Mouse (Mus musculus) G1E (cell line): ENCODE measurements around the gene Dop1b. TPM values are rescaled to one million over a fixed set of nuclear protein-coding genes. Genes with fewer than 3 reads are reported as not detected.
A peak's percentile ranks its signal among the peaks of the same experiment; 100 is the strongest.

Experiments
- ATAC-seq: 2 replicates; pipeline ENCODE4 v1.8.0; 2016; ENCODE audit warnings: mild to moderate bottlenecking; ENCODE audit not compliant: insufficient number of reproducible peaks, poor library complexity, low FRiP score, severe bottlenecking; ENCODE audit errors: extremely low read depth
- DNase-seq: peaks from one replicate; pipeline ENCODE4 v3.0.0; 2012; ENCODE audit warnings: low spot score
- H3K27me3 ChIP-seq: 2 replicates; pipeline ENCODE4 v1.6.1; 2012; ENCODE audit warnings: mild to moderate bottlenecking, low read length, inconsistent platforms; ENCODE audit not compliant: insufficient read depth
- H3K36me3 ChIP-seq: replicated peaks from 2 replicates; pipeline ENCODE3; 2012; ENCODE audit warnings: mild to moderate bottlenecking, inconsistent platforms
- H3K4me1 ChIP-seq: 2 replicates; pipeline ENCODE4 v1.6.1; 2012; ENCODE audit warnings: low read depth, low read length, inconsistent platforms, mixed read lengths; ENCODE audit not compliant: insufficient read depth
- H3K4me3 ChIP-seq: 2 replicates; pipeline ENCODE4 v1.5.1; 2012; ENCODE audit warnings: low read depth, mild to moderate bottlenecking, inconsistent platforms, low read length, moderate library complexity, mixed read lengths
- H3K9me3 ChIP-seq: replicated peaks from 2 replicates; pipeline ENCODE4 v1.6.1; 2012; ENCODE audit warnings: inconsistent platforms
- CTCF ChIP-seq: IDR thresholded peaks from 2 replicates; pipeline ENCODE4 v1.5.1; 2012; ENCODE audit warnings: low read depth, low read length, inconsistent platforms, mixed read lengths
- GATA1 ChIP-seq: IDR thresholded peaks from 2 replicates; pipeline ENCODE4 v1.6.1; 2012; ENCODE audit warnings: borderline replicate concordance, low read length, inconsistent platforms, mixed read lengths
- GATA2 ChIP-seq: IDR thresholded peaks from 2 replicates; pipeline ENCODE4 v1.6.1; 2012; ENCODE audit warnings: low read depth, low read length, inconsistent platforms, borderline replicate concordance
- POLR2AphosphoS5 ChIP-seq: IDR thresholded peaks from 2 replicates; pipeline ENCODE4 v1.6.1; 2012; ENCODE audit warnings: low read depth, low read length, inconsistent platforms; ENCODE audit not compliant: insufficient replicate concordance
- TAL1 ChIP-seq: conservative IDR thresholded peaks from 2 replicates; pipeline ENCODE4 v1.6.1; 2012; ENCODE audit warnings: low read depth, low read length, inconsistent platforms, mixed read lengths
- polyA plus RNA-seq: library from polyadenylated mRNA; stranded (reverse); fragments of >175 nt; gene quantifications from 2 replicates; pipeline ENCODE4 v1.2.3, GENCODE M21; 2012
- total RNA-seq, 2 experiments: library from RNA; stranded (forward) in 1 of 2; stranded (reverse) in 1 of 2; fragments of 200-1000 nt in 1 of 2; fragments of >200 nt in 1 of 2; fragmentation: Nextera tagmentation in 1 of 2; gene quantifications; 2 replicates each; pipeline ENCODE4 v1.2.3; 2014 to 2017

The Dop1b gene
- total and polyA plus RNA-seq, 3 experiments = 1.2 to 3.2 (median 1.6) TPM

GRCm38 (mm10) chr16:93686421-93686820 is 25.3 kb upstream of the Dop1b start:
- Histone ChIP-seq H3K9me3 (peaks cover 8% of the 10 kb centered on the region), H3K27me3 (peaks cover 31% of the 10 kb centered on the region), H3K36me3 (no peaks in the 10 kb centered on the region), H3K4me1 (peaks cover 2% of the 10 kb centered on the region; the same call in 1 of the 2 replicates), H3K4me3 (no peak overlapping the region)
- ATAC-seq (peak; percentile 49), DNase-seq (no peak)
- TF ChIP-seq TAL1 (no peak), CTCF (no peak), GATA1 (no peak), GATA2 (no peak), POLR2AphosphoS5 (no peak)

- H3K36me3 ChIP-seq = no peaks in the 10 kb centered on the region
- H3K27me3 ChIP-seq = peaks cover 29% of the 10 kb centered on the region
- no peak overlapping the region for H3K4me3 ChIP-seq
- DNase-seq (no peak), ATAC-seq (no peak)
- H3K9me3 ChIP-seq = peaks cover 8% of the 10 kb centered on the region
- H3K4me1 ChIP-seq = peaks cover 2% of the 10 kb centered on the region; the same call in 1 of the 2 replicates
- TF ChIP-seq POLR2AphosphoS5 (no peak), GATA2 (no peak), TAL1 (no peak), CTCF (no peak), GATA1 (no peak)
Observed at GRCm38 (mm10) chr16:93686945-93687344, 24.8 kb upstream of the Dop1b start.

- no peaks in the 10 kb centered on the region for H3K9me3 ChIP-seq
- no peak for ATAC-seq
Observed at GRCm38 (mm10) chr16:93691206-93691841, 20.4 kb upstream of the Dop1b start.

GRCm38 (mm10) chr16:93692744-93693143 is 19.0 kb upstream of the Dop1b start:
- no peaks in the 10 kb centered on the region for H3K9me3 ChIP-seq
- ATAC-seq (no peak), DNase-seq (no peak)
- H3K27me3 ChIP-seq = peaks cover 9% of the 10 kb centered on the region; the same call in 1 of the 2 replicates
- H3K36me3 ChIP-seq = no peaks in the 10 kb centered on the region
- no peak overlapping the region for H3K4me3 ChIP-seq
- TF ChIP-seq CTCF (no peak), TAL1 (no peak), POLR2AphosphoS5 (no peak), GATA1 (no peak), GATA2 (no peak)
- no peaks in the 10 kb centered on the region for H3K4me1 ChIP-seq

More at GRCm38 (mm10) chr16:93691206-93691841, 20.4 kb upstream of the Dop1b start:
- H3K27me3 ChIP-seq = peaks cover 9% of the 10 kb centered on the region; the same call in 1 of the 2 replicates
- H3K4me3 ChIP-seq = no peak overlapping the region
- TF ChIP-seq GATA1 (no peak), POLR2AphosphoS5 (no peak), GATA2 (no peak), CTCF (no peak), TAL1 (no peak)
- no peak for DNase-seq
- no peaks in the 10 kb centered on the region for H3K36me3 ChIP-seq
- 0 out of 2 replicates have a peak, but pooled peaks cover 2% of the 10 kb centered on the region for H3K4me1 ChIP-seq

- no peak overlapping the region for H3K4me3 ChIP-seq
- ATAC-seq (no peak), DNase-seq (no peak)
- H3K27me3 ChIP-seq = peaks cover 4% of the 10 kb centered on the region
- no peaks in the 10 kb centered on the region for H3K36me3 ChIP-seq
- TF ChIP-seq POLR2AphosphoS5 = no peak
- no peak for TF ChIP-seq CTCF
- TF ChIP-seq GATA1 = no peak
- TF ChIP-seq TAL1 = no peak
- H3K9me3 ChIP-seq = no peaks in the 10 kb centered on the region
- H3K4me1 ChIP-seq = peaks cover 7% of the 10 kb centered on the region
Observed at GRCm38 (mm10) chr16:93707116-93707515, 4.6 kb upstream of the Dop1b start.

- no peak for DNase-seq
- no peak overlapping the region for H3K4me3 ChIP-seq
- H3K36me3 ChIP-seq = no peaks in the 10 kb centered on the region
- H3K9me3 ChIP-seq = no peaks in the 10 kb centered on the region; the same call in none of the 2 replicates
- peaks cover 17% of the 10 kb centered on the region for H3K27me3 ChIP-seq
- no peak for ATAC-seq
- H3K4me1 ChIP-seq = peaks cover 13% of the 10 kb centered on the region
- TF ChIP-seq GATA1 = no peak
- TF ChIP-seq CTCF = no peak
- TF ChIP-seq GATA2 = no peak
- no peak for TF ChIP-seq TAL1
- no peak for TF ChIP-seq POLR2AphosphoS5
Observed at GRCm38 (mm10) chr16:93709217-93709616, 2.5 kb upstream of the Dop1b start.
